Mouse (Mus musculus) heart, postnatal 0 days (tissue): ENCODE data around the gene Zfp426.

ENCODE experiments used
- CTCF ChIP-seq: IDR thresholded peaks from 2 replicates; pipeline ENCODE4 v1.5.1; 2016; ENCODE audit warnings: antibody characterized with exemption, control low read depth, low read depth
- EP300 ChIP-seq: IDR thresholded peaks from 2 replicates; pipeline ENCODE4 v1.6.1; 2016; ENCODE audit warnings: antibody characterized with exemption, low read depth

- no peak for TF ChIP-seq EP300
- no peak for TF ChIP-seq CTCF
Observed at GRCm38 (mm10) chr9:20512714-20513113, 20.2 kb upstream of the Zfp426 start.
